Mouse (Mus musculus): ENCODE measurements around the gene Calb2. TPM values are rescaled to one million over a fixed set of nuclear protein-coding genes. Genes with fewer than 3 reads are reported as not detected.

The Calb2 gene
- polyA plus RNA-seq, 1 experiment: 3.1 TPM

GRCm38 (mm10) chr8:110188961-110189750 is 21.1 kb upstream of the Calb2 start:
- TF ChIP-seq POLR2A (IDR thresholded peaks at IDR 0.05; ENCODE audit: low read depth, low read length) (no peak), CTCF (IDR thresholded peaks at IDR 0.05; ENCODE audit: extremely low read depth, insufficient read length, insufficient replicate concordance, low read depth, low read length) (no peak)
- Histone ChIP-seq H3K27me3 (ENCODE audit: control insufficient read depth, insufficient read depth, low read length) (no peaks in the 10 kb centered on the region), H3K36me3 (ENCODE audit: control insufficient read depth, insufficient read depth, low read length) (no peaks in the 10 kb centered on the region), H3K27ac (ENCODE audit: insufficient read depth, low read depth, low read length) (no peak overlapping the region), H3K4me1 (ENCODE audit: control insufficient read depth, insufficient read depth, insufficient read length, low read length) (no peaks in the 10 kb centered on the region), H3K4me3 (ENCODE audit: low read depth, low read length) (no peak overlapping the region)
- 14% methylated on average over 8 of the region's 8 CpGs for WGBS

GRCm38 (mm10) chr8:110185538-110185937 is 17.5 kb upstream of the Calb2 start:
- H3K27me3 ChIP-seq (ENCODE audit: control insufficient read depth, insufficient read depth, low read length): no peaks in the 10 kb centered on the region
- no peak overlapping the region for H3K27ac ChIP-seq (ENCODE audit: insufficient read depth, low read depth, low read length)
- H3K36me3 ChIP-seq (ENCODE audit: control insufficient read depth, insufficient read depth, low read length): no peaks in the 10 kb centered on the region
- H3K4me3 ChIP-seq (ENCODE audit: low read depth, low read length): no peak overlapping the region
- TF ChIP-seq POLR2A (IDR thresholded peaks at IDR 0.05; ENCODE audit: low read depth, low read length) (no peak), CTCF (IDR thresholded peaks at IDR 0.05; ENCODE audit: extremely low read depth, insufficient read length, insufficient replicate concordance, low read depth, low read length) (no peak)
- no peaks in the 10 kb centered on the region for H3K4me1 ChIP-seq (ENCODE audit: control insufficient read depth, insufficient read depth, insufficient read length, low read length)
- WGBS: 68% methylated on average over 4 of the region's 4 CpGs

- no peaks in the 10 kb centered on the region for H3K36me3 ChIP-seq (ENCODE audit: control insufficient read depth, insufficient read depth, low read length)
- no peak overlapping the region for H3K4me3 ChIP-seq (ENCODE audit: low read depth, low read length)
- H3K27me3 ChIP-seq (ENCODE audit: control insufficient read depth, insufficient read depth, low read length): no peaks in the 10 kb centered on the region
- H3K4me1 ChIP-seq (ENCODE audit: control insufficient read depth, insufficient read depth, insufficient read length, low read length): no peaks in the 10 kb centered on the region
- no peak for TF ChIP-seq CTCF (IDR thresholded peaks at IDR 0.05; ENCODE audit: extremely low read depth, insufficient read length, insufficient replicate concordance, low read depth, low read length)
- TF ChIP-seq POLR2A (IDR thresholded peaks at IDR 0.05; ENCODE audit: low read depth, low read length): no peak
- H3K27ac ChIP-seq (ENCODE audit: insufficient read depth, low read depth, low read length): no peak overlapping the region
- WGBS: 22% methylated on average over 11 of the region's 11 CpGs
Observed at GRCm38 (mm10) chr8:110183748-110184147, 15.7 kb upstream of the Calb2 start.

GRCm38 (mm10) chr8:110182735-110183367 is 14.8 kb upstream of the Calb2 start:
- H3K4me1 ChIP-seq (ENCODE audit: control insufficient read depth, insufficient read depth, insufficient read length, low read length): no peaks in the 10 kb centered on the region
- TF ChIP-seq CTCF (IDR thresholded peaks at IDR 0.05; ENCODE audit: extremely low read depth, insufficient read length, insufficient replicate concordance, low read depth, low read length) (no peak), POLR2A (IDR thresholded peaks at IDR 0.05; ENCODE audit: low read depth, low read length) (no peak)
- H3K27ac ChIP-seq (ENCODE audit: insufficient read depth, low read depth, low read length): no peak overlapping the region
- H3K36me3 ChIP-seq (ENCODE audit: control insufficient read depth, insufficient read depth, low read length): no peaks in the 10 kb centered on the region
- H3K27me3 ChIP-seq (ENCODE audit: control insufficient read depth, insufficient read depth, low read length): no peaks in the 10 kb centered on the region
- WGBS: 83% methylated on average over 11 of the region's 11 CpGs
- H3K4me3 ChIP-seq (ENCODE audit: low read depth, low read length): no peak overlapping the region

- Histone ChIP-seq H3K27ac (ENCODE audit: insufficient read depth, low read depth, low read length) (no peak overlapping the region), H3K27me3 (ENCODE audit: control insufficient read depth, insufficient read depth, low read length) (no peaks in the 10 kb centered on the region), H3K4me1 (ENCODE audit: control insufficient read depth, insufficient read depth, insufficient read length, low read length) (no peaks in the 10 kb centered on the region), H3K36me3 (ENCODE audit: control insufficient read depth, insufficient read depth, low read length) (no peaks in the 10 kb centered on the region), H3K4me3 (ENCODE audit: low read depth, low read length) (no peak overlapping the region)
- 18% methylated on average over 22 of the region's 22 CpGs for WGBS
- TF ChIP-seq POLR2A (IDR thresholded peaks at IDR 0.05; ENCODE audit: low read depth, low read length): no peak
- no peak for TF ChIP-seq CTCF (IDR thresholded peaks at IDR 0.05; ENCODE audit: extremely low read depth, insufficient read length, insufficient replicate concordance, low read depth, low read length)
Observed at GRCm38 (mm10) chr8:110177359-110178155, 9.5 kb upstream of the Calb2 start.

- TF ChIP-seq CTCF (IDR thresholded peaks at IDR 0.05; ENCODE audit: extremely low read depth, insufficient read length, insufficient replicate concordance, low read depth, low read length) (no peak), POLR2A (IDR thresholded peaks at IDR 0.05; ENCODE audit: low read depth, low read length) (no peak)
- H3K27ac ChIP-seq (ENCODE audit: insufficient read depth, low read depth, low read length): no peak overlapping the region
- H3K4me1 ChIP-seq (ENCODE audit: control insufficient read depth, insufficient read depth, insufficient read length, low read length): no peaks in the 10 kb centered on the region
- 87% methylated on average over 4 of the region's 4 CpGs for WGBS
- H3K27me3 ChIP-seq (ENCODE audit: control insufficient read depth, insufficient read depth, low read length): no peaks in the 10 kb centered on the region
- no peaks in the 10 kb centered on the region for H3K36me3 ChIP-seq (ENCODE audit: control insufficient read depth, insufficient read depth, low read length)
- H3K4me3 ChIP-seq (ENCODE audit: low read depth, low read length): no peak overlapping the region
Observed at GRCm38 (mm10) chr8:110174826-110175225, 6.8 kb upstream of the Calb2 start.

GRCm38 (mm10) chr8:110172161-110172560 is 4.2 kb upstream of the Calb2 start:
- Histone ChIP-seq H3K27me3 (ENCODE audit: control insufficient read depth, insufficient read depth, low read length) (peaks cover 7% of the 10 kb centered on the region), H3K27ac (ENCODE audit: insufficient read depth, low read depth, low read length) (no peak overlapping the region), H3K4me3 (ENCODE audit: low read depth, low read length) (no peak overlapping the region), H3K4me1 (ENCODE audit: control insufficient read depth, insufficient read depth, insufficient read length, low read length) (no peaks in the 10 kb centered on the region), H3K36me3 (ENCODE audit: control insufficient read depth, insufficient read depth, low read length) (no peaks in the 10 kb centered on the region)
- TF ChIP-seq CTCF (IDR thresholded peaks at IDR 0.05; ENCODE audit: extremely low read depth, insufficient read length, insufficient replicate concordance, low read depth, low read length) (no peak), POLR2A (IDR thresholded peaks at IDR 0.05; ENCODE audit: low read depth, low read length) (no peak)
- WGBS: 55% methylated on average over 6 of the region's 6 CpGs

Data from small intestine, adult 2 months (tissue).